Mouse (Mus musculus): ENCODE results near the gene Rere.
"Not testable (repeated sequence)": the region's sequence is repeated elsewhere in the genome, so short reads cannot be mapped to it uniquely, and the experiment has no call there.

Rere gene

GRCm38 (mm10) chr4:150283335-150283638 is 1.8 kb downstream of the Rere start:
- no peak for DNase-seq (ENCODE audit: low spot score in 2 of 2)

DNA sequence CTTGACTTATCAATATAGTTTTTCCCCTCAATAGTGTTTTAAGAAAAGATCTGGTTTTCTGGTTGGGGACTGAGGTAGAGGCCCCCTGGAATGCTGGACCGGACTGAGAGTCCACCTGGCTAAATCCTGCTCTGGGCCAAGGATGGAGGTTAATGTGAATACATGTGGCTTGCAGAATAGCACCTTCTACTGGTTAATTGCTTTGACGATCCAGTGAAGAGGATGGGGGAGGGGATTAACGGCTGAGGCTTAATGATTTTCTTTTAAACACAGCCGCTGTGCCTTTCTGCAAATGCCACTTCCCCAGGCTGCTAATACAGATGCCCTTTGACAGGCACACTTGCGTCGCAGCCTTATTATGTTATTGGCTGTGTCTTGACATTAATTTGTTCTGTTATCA is 2.5 kb downstream of the Rere start:
- no peak for DNase-seq (ENCODE audit: low spot score in 2 of 2)

- no peak for DNase-seq (ENCODE audit: low spot score in 2 of 2)
Measured at GRCm38 (mm10) chr4:150286980-150287379, 5.5 kb downstream of the Rere start.

GRCm38 (mm10) chr4:150287463-150287862 is 6.0 kb downstream of the Rere start:
- not testable (repeated sequence) for DNase-seq (ENCODE audit: low spot score in 2 of 2)

DNA sequence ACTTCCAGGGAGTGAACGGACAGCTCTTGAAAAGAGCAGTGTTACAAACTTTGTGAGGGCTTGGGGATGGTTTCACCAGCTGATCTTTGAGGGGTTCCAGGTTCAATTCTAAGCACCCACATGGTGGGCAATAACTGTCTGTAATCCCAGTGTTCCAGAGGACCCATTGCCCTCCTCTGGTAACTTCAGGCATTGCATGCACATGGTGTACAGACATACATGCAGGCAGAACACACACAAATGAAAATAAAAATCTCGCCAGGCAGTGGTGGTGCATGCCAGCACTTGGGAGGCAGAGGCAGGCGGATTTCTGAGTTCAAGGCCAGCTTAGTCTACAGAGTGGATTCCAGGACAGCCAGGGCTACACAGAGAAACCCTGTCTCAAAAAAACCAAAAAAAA is 10.5 kb downstream of the Rere start:
- DNase-seq (ENCODE audit: low spot score in 2 of 2) = no peak

- DNase-seq (ENCODE audit: low spot score in 2 of 2) = no peak
Measured at GRCm38 (mm10) chr4:150294870-150295269, 13.4 kb downstream of the Rere start.

DNA sequence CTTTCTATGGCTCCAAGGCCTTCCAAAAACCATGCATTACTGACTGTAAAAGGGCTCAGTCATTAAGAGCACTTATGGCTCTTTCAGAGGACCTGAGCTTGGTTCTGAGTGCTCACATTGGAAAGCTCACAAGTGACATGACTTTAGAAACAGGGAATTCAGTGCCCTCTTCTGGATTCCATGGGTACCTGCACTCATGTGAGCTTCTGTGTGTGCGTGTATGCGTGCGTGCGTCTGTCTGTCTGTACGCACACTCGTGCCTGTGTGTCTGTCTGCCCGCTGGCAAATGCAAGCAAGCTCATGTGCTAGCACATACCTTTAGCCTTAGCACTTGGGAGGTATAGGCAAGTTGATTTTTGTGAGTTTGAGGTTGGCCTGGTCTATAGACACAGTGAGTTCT is 14.5 kb downstream of the Rere start:
- DNase-seq (ENCODE audit: low spot score in 2 of 2) = no peak

DNA sequence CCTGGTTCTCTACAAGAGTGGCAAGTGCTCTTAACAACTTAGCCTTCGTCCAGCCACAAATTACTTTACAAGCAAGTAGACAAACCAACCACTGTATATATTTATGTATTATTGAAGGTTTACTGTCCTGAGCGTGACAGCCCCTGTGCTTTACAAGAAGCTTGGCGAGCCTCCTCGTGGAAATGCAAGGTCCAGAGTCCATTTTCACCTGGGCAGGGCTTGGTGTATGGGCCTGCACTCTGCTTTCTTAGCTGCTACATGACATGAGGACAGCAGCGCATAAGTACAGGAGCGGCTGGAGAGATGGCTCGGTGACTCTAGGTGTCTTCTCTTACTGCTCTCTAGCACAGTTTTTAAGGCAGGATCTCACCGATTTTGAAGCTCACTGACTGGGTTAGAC is 21.3 kb downstream of the Rere start:
- DNase-seq (ENCODE audit: low spot score in 2 of 2) = no peak

DNA sequence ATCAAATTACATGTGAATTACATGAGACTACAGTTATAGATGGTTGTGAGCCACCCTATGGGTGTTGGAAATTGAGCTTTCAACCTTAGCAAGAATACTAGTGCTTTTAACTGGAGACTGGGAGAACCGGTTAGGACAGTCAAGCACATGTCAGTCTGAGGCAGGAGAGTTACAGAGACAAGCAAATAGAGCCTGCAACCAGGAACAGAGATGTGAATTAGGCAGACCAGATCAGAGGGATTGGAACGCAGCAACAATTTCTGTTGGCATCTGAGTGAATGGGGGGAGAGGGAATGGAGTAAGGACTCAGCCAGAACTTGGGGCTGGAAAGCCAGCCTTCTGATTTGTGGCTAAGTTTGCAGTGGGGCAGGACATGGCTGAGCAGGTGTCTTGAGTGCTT is 25.3 kb downstream of the Rere start:
- DNase-seq (ENCODE audit: low spot score in 2 of 2) = no peak

GRCm38 (mm10) chr4:150307226-150307625 is 25.8 kb downstream of the Rere start:
- DNase-seq (ENCODE audit: low spot score in 2 of 2) = no peak

GRCm38 (mm10) chr4:150311431-150311830 is 30.0 kb downstream of the Rere start:
- no peak for DNase-seq (ENCODE audit: low spot score in 2 of 2)

GRCm38 (mm10) chr4:150312646-150313045 is 31.2 kb downstream of the Rere start:
- no peak for DNase-seq (ENCODE audit: low spot score in 2 of 2)

GRCm38 (mm10) chr4:150315301-150315700 is 33.9 kb downstream of the Rere start:
- no peak for DNase-seq (ENCODE audit: low spot score in 2 of 2)

DNA sequence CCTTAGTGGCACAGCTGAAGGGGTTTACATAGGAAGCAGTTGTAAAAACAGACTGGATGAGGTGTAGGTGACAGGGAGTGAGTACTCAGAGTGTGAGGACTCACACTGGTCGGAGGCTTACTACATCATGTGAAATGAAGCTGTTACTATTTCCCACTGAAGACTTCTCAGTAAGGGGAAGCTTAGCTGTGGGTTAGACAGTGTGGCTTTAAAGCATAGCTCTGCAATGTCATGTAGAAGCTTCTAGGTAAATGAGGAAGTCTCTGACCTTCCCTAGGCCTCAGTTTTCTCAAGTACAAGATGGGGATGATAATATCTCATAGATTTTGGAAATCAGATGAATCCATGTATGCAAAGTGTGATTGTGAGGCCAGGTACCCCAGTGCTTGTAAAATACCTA is 35.1 kb downstream of the Rere start:
- no peak for DNase-seq (ENCODE audit: low spot score in 2 of 2)

GRCm38 (mm10) chr4:150325046-150325801 is 43.8 kb downstream of the Rere start:
- no peak for DNase-seq (ENCODE audit: low spot score in 2 of 2)

DNA sequence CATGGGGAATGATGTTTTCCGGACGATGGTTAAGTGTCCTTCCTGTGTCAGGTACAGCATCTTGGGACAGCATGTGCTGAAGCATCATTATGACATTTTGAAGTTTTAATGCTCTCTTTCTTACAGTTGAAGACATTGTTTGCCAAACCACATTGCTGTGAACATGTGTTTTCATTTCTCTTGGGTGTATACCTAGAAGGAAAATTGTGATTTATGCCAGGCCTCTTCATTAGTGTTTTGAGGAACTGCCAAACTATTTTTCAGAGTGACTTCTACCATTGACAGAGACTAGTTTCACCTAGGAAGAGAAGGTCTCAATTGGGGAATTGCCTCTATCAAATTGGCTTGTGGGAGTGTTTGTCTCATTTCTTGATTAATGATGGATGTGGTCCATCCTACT is 44.6 kb downstream of the Rere start:
- DNase-seq (ENCODE audit: low spot score in 2 of 2) = no peak

GRCm38 (mm10) chr4:150327476-150327875 is 46.0 kb downstream of the Rere start:
- DNase-seq (ENCODE audit: low spot score in 2 of 2) = no peak

GRCm38 (mm10) chr4:150333927-150334682 is 52.7 kb downstream of the Rere start:
- DNase-seq (ENCODE audit: low spot score in 2 of 2) = no peak

- DNase-seq (ENCODE audit: low spot score in 2 of 2) = no peak
Measured at GRCm38 (mm10) chr4:150337260-150337659, 55.8 kb downstream of the Rere start.

DNA sequence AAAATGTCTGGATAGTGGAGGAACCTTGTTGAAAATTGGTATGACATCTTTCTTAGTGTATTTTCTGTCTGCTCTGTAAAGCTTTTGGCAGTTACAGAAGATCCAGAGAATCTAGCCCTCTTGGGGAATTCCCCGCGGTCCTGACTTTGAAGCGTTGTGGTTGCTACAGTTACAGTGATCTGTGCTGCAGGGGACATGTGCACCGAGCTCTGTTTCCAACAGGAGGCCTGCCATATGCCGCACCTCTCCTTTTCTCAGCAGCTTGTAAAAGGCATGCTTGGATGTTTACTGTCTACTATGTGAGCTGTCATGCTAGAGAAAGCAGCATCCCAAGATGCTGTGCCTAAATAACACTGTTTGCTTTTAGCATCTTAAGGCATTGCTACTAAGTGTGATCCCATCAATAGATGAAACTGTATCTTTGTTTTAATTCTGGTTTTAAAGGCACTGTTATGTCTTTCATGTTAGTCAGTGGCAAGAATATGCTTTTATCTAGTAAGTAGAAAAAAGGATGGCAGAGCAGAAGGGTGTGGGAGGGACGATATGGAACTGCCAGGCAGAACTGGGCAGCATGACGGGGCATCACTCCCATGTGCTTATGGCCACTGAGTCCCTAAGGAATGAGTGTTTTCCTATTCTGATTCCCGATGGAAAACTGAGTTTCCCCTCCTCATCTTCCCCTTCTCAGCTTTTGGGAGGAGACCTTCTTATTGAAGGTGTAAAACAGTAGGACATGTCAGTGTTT is 57.6 kb downstream of the Rere start:
- peak; percentile 51 to 69 for DNase-seq (ENCODE audit: low spot score in 2 of 2)

- DNase-seq (ENCODE audit: low spot score in 2 of 2) = no peak
Measured at GRCm38 (mm10) chr4:150340796-150341525, 59.5 kb downstream of the Rere start.

DNA sequence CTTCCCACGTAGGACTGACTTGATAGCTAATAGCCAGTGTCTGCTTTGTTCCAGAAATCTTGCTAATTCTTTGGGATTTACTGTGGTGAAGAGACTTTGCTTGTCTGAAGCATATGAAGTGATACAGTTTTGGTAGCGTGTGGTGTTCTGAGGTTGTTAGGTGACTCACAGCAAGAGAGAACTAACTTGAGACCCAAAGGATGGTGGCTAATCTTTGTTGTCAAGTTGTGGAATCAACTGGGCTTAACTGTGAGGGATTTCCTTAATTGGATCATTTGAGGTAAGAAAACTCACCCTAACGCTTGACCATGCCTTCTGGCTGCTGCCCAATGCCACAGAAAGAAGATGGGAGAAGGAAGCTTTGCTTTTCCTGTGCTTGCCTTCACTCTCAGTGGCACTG is 63.1 kb downstream of the Rere start:
- no peak for DNase-seq (ENCODE audit: low spot score in 2 of 2)
